ENCODE assay signal across 17 mouse cellular contexts in the genomic region with DNA sequence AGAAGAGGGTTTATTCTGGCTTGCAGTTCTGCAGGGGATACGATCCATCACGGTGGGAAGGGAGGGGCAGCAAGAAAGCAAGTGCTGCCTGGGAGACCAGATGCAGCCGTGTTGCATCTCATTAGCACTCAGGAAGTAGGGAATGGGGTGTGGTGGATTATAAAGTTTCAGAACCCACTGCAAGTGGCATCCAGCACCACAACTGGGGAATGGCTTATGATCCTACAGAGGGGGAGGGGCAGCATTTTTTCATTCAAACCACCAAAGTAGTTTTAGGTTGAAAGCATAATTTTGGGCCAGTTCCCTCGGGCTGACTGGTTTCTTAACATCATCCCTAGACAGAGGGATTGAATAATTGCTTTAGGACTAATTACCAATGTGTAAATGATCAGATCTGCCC. TPM values are rescaled to one million over a fixed set of nuclear protein-coding genes. Genes with fewer than 3 reads are reported as not detected.
DNase-seq lines count a peak whose midpoint lies in the region; ATAC-seq lines count a peak whose summit lies in the region.
"Had no signal": no experiment of that assay in that cellular context is flagged by ENCODE, and none has a peak within 500 bp of the region (broad histone marks: within the 10 kb centered on the region; RNA-seq: fewer than 3 reads in every experiment).

No protein-coding gene starts in this region.

- no peak overlapping the region for H3K9ac ChIP-seq in forebrain, embryonic 16.5 days (replicated peaks; ENCODE audit: low read depth, low read length)
- H3K9ac ChIP-seq in heart, embryonic 16.5 days (ENCODE audit: low read length), result no peak overlapping the region
- no peak overlapping the region for H3K9ac ChIP-seq in embryonic facial prominence, embryonic 14.5 days (ENCODE audit: low read depth, low read length)
- no peak overlapping the region for H3K9ac ChIP-seq in limb, embryonic 12.5 days (replicated peaks)
- H3K9ac ChIP-seq: embryonic facial prominence, embryonic 12.5 days; liver, embryonic 15.5 days; midbrain, embryonic 12.5 days had no signal

- DNase-seq in forebrain, embryonic 10.5 days (ENCODE audit: extremely low spot score, low spot score), result no peak
- DNase-seq in heart, adult 9 months (ENCODE audit: low spot score in 2 of 2), result no peak
- peak; percentile 59 for DNase-seq in embryonic facial prominence, embryonic 14.5 days (ENCODE audit: low spot score)
- DNase-seq: adrenal gland, postnatal 25 days; kidney, adult 2 months; kidney, postnatal 25 days; lung, postnatal 4 days; thymus, adult 2 months had no signal

- no peak overlapping the region for H3K27ac ChIP-seq in forebrain, embryonic 16.5 days (ENCODE audit: low read length)
- H3K27ac ChIP-seq in forebrain, embryonic 10.5 days, result no peak overlapping the region
- H3K27ac ChIP-seq in heart, embryonic 16.5 days (ENCODE audit: low read length), result no peak overlapping the region
- H3K27ac ChIP-seq in embryonic facial prominence, embryonic 14.5 days (replicated peaks; ENCODE audit: low read depth, low read length), result peak overlapping the region; percentile 2; the same call in 1 of the 2 replicates
- H3K27ac ChIP-seq in limb, embryonic 12.5 days, result no peak overlapping the region
- H3K27ac ChIP-seq: embryonic facial prominence, embryonic 12.5 days; hindbrain, postnatal 0 days; liver, embryonic 15.5 days; midbrain, embryonic 12.5 days had no signal

- no peak overlapping the region for H3K4me2 ChIP-seq in forebrain, embryonic 16.5 days (ENCODE audit: low read length)
- peak overlapping the region; percentile 52 for H3K4me2 ChIP-seq in heart, embryonic 16.5 days (ENCODE audit: low read depth, low read length)
- H3K4me2 ChIP-seq in embryonic facial prominence, embryonic 14.5 days (ENCODE audit: low read depth, low read length), result no peak overlapping the region
- H3K4me2 ChIP-seq in limb, embryonic 12.5 days, result peak overlapping the region; percentile 10
- H3K4me2 ChIP-seq: embryonic facial prominence, embryonic 12.5 days; liver, embryonic 15.5 days; midbrain, embryonic 12.5 days had no signal

- no peaks in the 10 kb centered on the region for H3K36me3 ChIP-seq in forebrain, embryonic 16.5 days (ENCODE audit: control insufficient read depth, insufficient read depth)
- no peaks in the 10 kb centered on the region for H3K36me3 ChIP-seq in forebrain, embryonic 10.5 days (replicated peaks)
- no peaks in the 10 kb centered on the region for H3K36me3 ChIP-seq in heart, embryonic 16.5 days (ENCODE audit: control insufficient read depth, insufficient read depth)
- no peaks in the 10 kb centered on the region for H3K36me3 ChIP-seq in embryonic facial prominence, embryonic 14.5 days (ENCODE audit: control insufficient read depth, insufficient read depth, low read length)
- H3K36me3 ChIP-seq in limb, embryonic 12.5 days, result no peaks in the 10 kb centered on the region
- H3K36me3 ChIP-seq: embryonic facial prominence, embryonic 12.5 days; liver, embryonic 15.5 days; midbrain, embryonic 12.5 days had no signal

- no peak overlapping the region for H3K4me3 ChIP-seq in forebrain, embryonic 16.5 days (replicated peaks; ENCODE audit: low read length)
- no peak overlapping the region for H3K4me3 ChIP-seq in forebrain, embryonic 10.5 days
- H3K4me3 ChIP-seq in heart, embryonic 16.5 days (ENCODE audit: low read length), result peak overlapping the region; percentile 13; the same call in 1 of the 2 replicates
- H3K4me3 ChIP-seq in embryonic facial prominence, embryonic 14.5 days (ENCODE audit: low read depth, low read length), result no peak overlapping the region
- H3K4me3 ChIP-seq in limb, embryonic 12.5 days (replicated peaks), result no peak overlapping the region
- H3K4me3 ChIP-seq: embryonic facial prominence, embryonic 12.5 days; liver, embryonic 15.5 days; midbrain, embryonic 12.5 days had no signal

- WGBS in forebrain, embryonic 16.5 days, result 10% methylated on average over 4 of the region's 4 CpGs
- 40% methylated on average over 4 of the region's 4 CpGs for WGBS in forebrain, embryonic 10.5 days
- 17% methylated on average over 4 of the region's 4 CpGs for WGBS in heart, embryonic 16.5 days
- 12% methylated on average over 4 of the region's 4 CpGs for WGBS in embryonic facial prominence, embryonic 14.5 days
- WGBS in limb, embryonic 12.5 days, result 16% methylated on average over 4 of the region's 4 CpGs

- H3K4me1 ChIP-seq in forebrain, embryonic 16.5 days (replicated peaks; ENCODE audit: control insufficient read depth, insufficient read depth, low read length), result peaks cover 14% of the 10 kb centered on the region
- peaks cover 28% of the 10 kb centered on the region for H3K4me1 ChIP-seq in forebrain, embryonic 10.5 days
- peaks cover 27% of the 10 kb centered on the region for H3K4me1 ChIP-seq in heart, embryonic 16.5 days (ENCODE audit: control insufficient read depth, insufficient read depth, low read length)
- H3K4me1 ChIP-seq in embryonic facial prominence, embryonic 14.5 days (ENCODE audit: control insufficient read depth, insufficient read depth, low read length), result peaks cover 28% of the 10 kb centered on the region
- H3K4me1 ChIP-seq in limb, embryonic 12.5 days (replicated peaks), result peaks cover 38% of the 10 kb centered on the region
- H3K4me1 ChIP-seq: liver, embryonic 15.5 days had no signal

- H3K27me3 ChIP-seq in forebrain, embryonic 16.5 days (replicated peaks; ENCODE audit: control insufficient read depth, insufficient read depth, low read length), result no peaks in the 10 kb centered on the region
- H3K27me3 ChIP-seq in forebrain, embryonic 10.5 days (ENCODE audit: poor library complexity, severe bottlenecking), result no peaks in the 10 kb centered on the region
- H3K27me3 ChIP-seq in heart, embryonic 16.5 days (ENCODE audit: control insufficient read depth, insufficient read depth, low read length), result no peaks in the 10 kb centered on the region
- H3K27me3 ChIP-seq in embryonic facial prominence, embryonic 14.5 days (replicated peaks; ENCODE audit: control insufficient read depth, insufficient read depth, low read length), result no peaks in the 10 kb centered on the region
- peaks cover 3% of the 10 kb centered on the region; the same call in 1 of the 2 replicates for H3K27me3 ChIP-seq in limb, embryonic 12.5 days
- H3K27me3 ChIP-seq: embryonic facial prominence, embryonic 12.5 days had no signal

- H3K9me3 ChIP-seq in forebrain, embryonic 16.5 days (ENCODE audit: control insufficient read depth, low read length), result no peaks in the 10 kb centered on the region
- no peaks in the 10 kb centered on the region for H3K9me3 ChIP-seq in forebrain, embryonic 10.5 days
- no peaks in the 10 kb centered on the region for H3K9me3 ChIP-seq in heart, embryonic 16.5 days (replicated peaks; ENCODE audit: control insufficient read depth, low read length)
- no peaks in the 10 kb centered on the region for H3K9me3 ChIP-seq in embryonic facial prominence, embryonic 14.5 days (ENCODE audit: control insufficient read depth, low read length)
- H3K9me3 ChIP-seq in limb, embryonic 12.5 days, result no peaks in the 10 kb centered on the region
- H3K9me3 ChIP-seq: embryonic facial prominence, embryonic 12.5 days; liver, embryonic 15.5 days; midbrain, embryonic 12.5 days had no signal

- ATAC-seq in forebrain, embryonic 16.5 days, result peak; percentile 49; the same call in 1 of the 2 replicates
- peak; percentile 25; the same call in 1 of the 2 replicates for ATAC-seq in heart, embryonic 16.5 days (replicated peaks; ENCODE audit: extremely low read depth, insufficient read depth, low FRiP score)
- no peak for ATAC-seq in embryonic facial prominence, embryonic 14.5 days (ENCODE audit: low read depth)
- ATAC-seq in limb, embryonic 12.5 days (ENCODE audit: insufficient number of reproducible peaks, insufficient read depth, low FRiP score, low TSS enrichment, low read depth), result no peak
- ATAC-seq in megakaryocyte, adult 5-6 weeks (ENCODE audit: poor library complexity, severe bottlenecking), result no peak
- ATAC-seq: hindbrain, postnatal 0 days had no signal

RNA-seq across cellular contexts. Expression of a gene that starts 26.1 kb away (rescaled TPM):
- polyA plus RNA-seq in forebrain, embryonic 16.5 days (2015; fragmentation: Nextera tagmentation; extraction: Ambion mirVana), result 11.2 and 11.5 TPM in 2 replicates
- 13.7 and 14.9 TPM in 2 replicates for polyA plus RNA-seq in forebrain, embryonic 10.5 days (2016; fragmentation: Nextera tagmentation; extraction: Ambion mirVana)
- polyA plus RNA-seq in heart, embryonic 16.5 days (2015; fragmentation: Nextera tagmentation; extraction: Ambion mirVana), result 7.2 and 8.3 TPM in 2 replicates
- polyA plus RNA-seq in embryonic facial prominence, embryonic 14.5 days (2014; fragmentation: Nextera tagmentation; extraction: Ambion mirVana), result 9.7 and 12.4 TPM in 2 replicates
- polyA plus RNA-seq in limb, embryonic 12.5 days (2016; fragmentation: Nextera tagmentation; extraction: Ambion mirVana), result 22.2 and 25.8 TPM in 2 replicates
- not detected in 2 replicates for total RNA-seq in megakaryocyte, adult 5-6 weeks (2015)
- total RNA-seq in megakaryocyte, adult 5-6 weeks (2017), result 0.04 TPM in 1 of 2 replicates, not detected in the other
- total RNA-seq: MEL had no signal

Comparison
In these comparisons a context has a peak if more than half of its experiments do, and no peak if none do; other contexts are left out.
1. ATAC-seq: peak in forebrain, embryonic 16.5 days (single experiment) and heart, embryonic 16.5 days (single experiment); none in embryonic facial prominence, embryonic 14.5 days (single experiment), limb, embryonic 12.5 days (single experiment) and megakaryocyte, adult 5-6 weeks (single experiment).
2. H3K4me2 ChIP-seq: peak in heart, embryonic 16.5 days (single experiment) and limb, embryonic 12.5 days (single experiment); none in forebrain, embryonic 16.5 days (single experiment) and embryonic facial prominence, embryonic 14.5 days (single experiment).